Mouse (Mus musculus): ENCODE results near the gene Ahcyl2.

Ahcyl2 gene

GRCm38 (mm10) chr6:29770672-29771321 is 3.0 kb downstream of the Ahcyl2 start:
- DNase-seq, result no peak

GRCm38 (mm10) chr6:29772236-29772635 is 4.4 kb downstream of the Ahcyl2 start:
- DNase-seq, result no peak

- DNase-seq, result no peak
Measured at GRCm38 (mm10) chr6:29774161-29774560, 6.3 kb downstream of the Ahcyl2 start.

GRCm38 (mm10) chr6:29775609-29776008 is 7.8 kb downstream of the Ahcyl2 start:
- peak; percentile 48 to 65 for DNase-seq

- no peak for DNase-seq
Measured at GRCm38 (mm10) chr6:29776542-29777237, 8.9 kb downstream of the Ahcyl2 start.

- DNase-seq, result no peak
Measured at GRCm38 (mm10) chr6:29777238-29777555, 9.4 kb downstream of the Ahcyl2 start.

GRCm38 (mm10) chr6:29780082-29780481 is 12.3 kb downstream of the Ahcyl2 start:
- no peak for DNase-seq

GRCm38 (mm10) chr6:29780571-29780970 is 12.8 kb downstream of the Ahcyl2 start:
- DNase-seq, result no peak

GRCm38 (mm10) chr6:29782239-29782638 is 14.4 kb downstream of the Ahcyl2 start:
- no peak for DNase-seq

GRCm38 (mm10) chr6:29783960-29784359 is 16.1 kb downstream of the Ahcyl2 start:
- DNase-seq, result no peak

GRCm38 (mm10) chr6:29784413-29785021 is 16.7 kb downstream of the Ahcyl2 start:
- DNase-seq, result no peak

GRCm38 (mm10) chr6:29785759-29786158 is 17.9 kb downstream of the Ahcyl2 start:
- DNase-seq, result no peak

- no peak for DNase-seq
Measured at GRCm38 (mm10) chr6:29788779-29789350, 21.1 kb downstream of the Ahcyl2 start.

- DNase-seq, result no peak
Measured at GRCm38 (mm10) chr6:29790014-29790698, 22.3 kb downstream of the Ahcyl2 start.

GRCm38 (mm10) chr6:29793520-29793919 is 25.7 kb downstream of the Ahcyl2 start:
- DNase-seq, result no peak

- DNase-seq, result no peak
Measured at GRCm38 (mm10) chr6:29794582-29794981, 26.8 kb downstream of the Ahcyl2 start.

GRCm38 (mm10) chr6:29802979-29803378 is 35.2 kb downstream of the Ahcyl2 start:
- DNase-seq, result no peak

GRCm38 (mm10) chr6:29804006-29804405 is 36.2 kb downstream of the Ahcyl2 start:
- DNase-seq, result no peak

- no peak for DNase-seq
Measured at GRCm38 (mm10) chr6:29805381-29805780, 37.6 kb downstream of the Ahcyl2 start.

GRCm38 (mm10) chr6:29812076-29812475 is 44.3 kb downstream of the Ahcyl2 start:
- no peak for DNase-seq

GRCm38 (mm10) chr6:29812651-29813050 is 44.8 kb downstream of the Ahcyl2 start:
- no peak for DNase-seq

GRCm38 (mm10) chr6:29814616-29815015 is 46.8 kb downstream of the Ahcyl2 start:
- DNase-seq, result no peak

GRCm38 (mm10) chr6:29815060-29815459 is 47.2 kb downstream of the Ahcyl2 start:
- no peak for DNase-seq

Data from kidney, postnatal 4 days (tissue).